Mouse (Mus musculus) retina, embryonic 14.5 days (tissue): ENCODE measurements around the gene Dnaic2.

Experiments
- DNase-seq: peaks from one replicate; pipeline ENCODE4 v3.0.0-alpha.2; 2015; ENCODE audit warnings: low spot score

The Dnaic2 gene

DNA sequence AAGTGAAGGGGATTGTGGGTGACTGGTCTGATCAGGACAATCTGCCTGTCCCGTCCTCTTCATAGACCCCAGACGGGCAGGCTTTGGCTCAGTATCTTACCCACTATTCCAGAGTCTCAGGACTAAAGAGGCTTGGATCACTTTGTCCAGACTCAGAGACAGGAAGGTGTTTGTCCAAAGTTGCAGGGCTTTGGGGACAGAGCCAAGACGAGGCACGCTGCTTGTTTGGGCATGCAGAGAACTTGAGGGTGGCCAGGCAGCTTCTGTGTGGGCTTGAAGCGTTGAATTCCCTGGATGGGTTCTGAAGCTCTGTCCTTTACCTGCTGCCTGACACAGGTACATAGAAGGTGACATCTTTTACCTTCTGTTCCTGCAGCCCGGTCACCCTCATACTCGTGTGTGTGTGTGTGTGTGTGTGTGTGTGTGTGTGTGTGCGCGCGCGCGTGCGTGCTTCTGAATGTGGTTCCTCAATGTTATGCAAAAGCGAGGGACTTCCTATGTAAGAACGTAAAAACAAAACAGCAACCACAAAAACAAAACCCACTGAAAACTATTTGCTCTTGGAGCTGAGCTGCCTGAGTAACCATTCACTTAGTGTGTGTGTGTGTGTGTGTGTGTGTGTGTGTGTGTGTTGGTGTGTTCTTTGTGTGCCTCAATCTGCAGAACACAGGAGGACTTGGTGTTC is 24.8 kb upstream of the Dnaic2 start:
- DNase-seq = no peak

GRCm38 (mm10) chr11:114702996-114703361 is 24.2 kb upstream of the Dnaic2 start:
- no peak for DNase-seq

- DNase-seq = no peak
These were observed 22.9 kb upstream of the Dnaic2 start for GRCm38 (mm10) chr11:114704071-114704913.

DNA sequence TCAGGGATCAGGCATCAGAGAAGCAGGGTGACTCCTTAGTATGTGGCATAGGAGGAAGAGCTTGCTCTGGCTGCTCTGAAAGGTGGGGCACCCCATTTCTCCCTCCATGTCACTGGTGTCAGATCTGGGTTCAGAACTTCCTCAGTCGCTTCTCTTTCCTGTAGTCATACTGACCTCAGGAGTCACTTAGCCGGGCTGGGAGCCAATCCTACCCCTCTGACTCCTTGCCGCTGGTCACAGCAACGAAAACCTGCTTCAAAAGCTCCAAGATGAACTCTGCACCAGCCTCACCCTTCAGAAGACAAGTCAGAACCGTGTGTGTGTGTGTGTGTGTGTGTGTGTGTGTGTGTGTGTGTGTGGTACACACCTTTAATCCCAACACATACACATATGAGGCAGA is 20.9 kb upstream of the Dnaic2 start:
- DNase-seq = no peak

GRCm38 (mm10) chr11:114711393-114711792 is 15.8 kb upstream of the Dnaic2 start:
- DNase-seq = no peak

DNA sequence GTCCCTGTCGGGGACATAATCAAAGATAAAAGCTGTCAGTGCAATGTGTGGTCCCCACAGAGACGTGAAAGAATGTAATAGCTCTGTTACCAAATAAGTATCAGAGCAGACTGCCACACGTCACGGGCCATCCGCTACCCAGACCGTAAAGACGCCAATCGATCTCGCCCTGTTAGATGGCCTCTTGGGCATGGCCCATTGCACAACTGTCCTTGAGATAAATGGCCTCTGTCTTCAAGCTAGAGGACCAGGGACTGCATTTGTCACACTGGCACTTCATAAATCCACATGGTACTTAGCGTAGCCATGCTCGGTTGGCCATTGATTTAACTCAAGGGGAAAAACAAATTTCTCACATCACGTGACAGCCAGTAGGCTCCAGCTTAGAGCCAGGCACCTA is 15.3 kb upstream of the Dnaic2 start:
- DNase-seq = no peak

- no peak for DNase-seq
These were observed 12.7 kb upstream of the Dnaic2 start for GRCm38 (mm10) chr11:114714526-114714925.

DNA sequence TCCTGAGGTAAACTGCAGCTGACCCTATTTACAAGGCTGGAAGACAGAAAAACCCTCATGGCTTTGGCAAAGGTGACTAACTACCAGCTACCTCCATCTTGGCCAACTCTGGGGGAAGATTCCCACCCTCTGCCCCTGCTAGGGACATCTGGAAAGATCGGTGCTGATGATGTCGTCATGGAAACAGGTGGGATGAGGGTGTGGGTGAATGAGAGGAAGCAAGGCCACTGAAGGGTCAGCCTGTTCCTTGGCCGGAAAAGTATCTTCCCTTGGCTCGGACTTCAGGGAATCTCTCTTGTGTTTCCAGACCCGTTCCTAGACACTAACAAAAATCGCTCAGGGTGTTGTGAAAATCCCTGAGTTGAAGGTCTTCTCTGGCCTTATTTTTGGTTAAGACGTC is 11.7 kb upstream of the Dnaic2 start:
- DNase-seq = no peak

GRCm38 (mm10) chr11:114720535-114720934 is 6.7 kb upstream of the Dnaic2 start:
- no peak for DNase-seq

GRCm38 (mm10) chr11:114722438-114722837 is 4.8 kb upstream of the Dnaic2 start:
- DNase-seq = no peak

DNA sequence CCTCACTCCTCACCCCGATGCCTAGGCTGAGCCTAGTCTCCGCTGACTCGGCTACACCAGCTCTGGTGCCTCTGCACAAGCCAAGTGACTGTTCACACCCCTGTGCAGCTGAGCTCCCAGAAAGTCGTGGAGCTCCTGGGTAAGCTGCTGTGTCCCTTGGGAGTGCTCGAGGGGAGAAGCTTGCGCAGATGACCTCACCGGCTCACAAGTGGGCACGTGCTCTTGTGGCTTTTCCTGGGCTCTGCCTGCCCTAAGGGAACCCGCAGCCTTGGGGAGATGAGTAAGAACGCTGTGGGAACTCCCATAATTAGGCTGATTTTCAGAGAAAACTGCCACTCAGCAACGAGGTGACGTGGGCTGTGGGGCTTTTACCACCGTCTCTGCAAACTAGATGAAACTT is 4.2 kb upstream of the Dnaic2 start:
- no peak for DNase-seq

- no peak for DNase-seq
These were observed 2.2 kb upstream of the Dnaic2 start for GRCm38 (mm10) chr11:114724787-114725590.

- no peak for DNase-seq
These were observed 598 bp downstream of the Dnaic2 start for GRCm38 (mm10) chr11:114727826-114728186.

- no peak for DNase-seq
These were observed 1.1 kb downstream of the Dnaic2 start for GRCm38 (mm10) chr11:114728333-114728732.

GRCm38 (mm10) chr11:114729832-114730363 is 2.7 kb downstream of the Dnaic2 start:
- DNase-seq = peak; percentile 30

DNA sequence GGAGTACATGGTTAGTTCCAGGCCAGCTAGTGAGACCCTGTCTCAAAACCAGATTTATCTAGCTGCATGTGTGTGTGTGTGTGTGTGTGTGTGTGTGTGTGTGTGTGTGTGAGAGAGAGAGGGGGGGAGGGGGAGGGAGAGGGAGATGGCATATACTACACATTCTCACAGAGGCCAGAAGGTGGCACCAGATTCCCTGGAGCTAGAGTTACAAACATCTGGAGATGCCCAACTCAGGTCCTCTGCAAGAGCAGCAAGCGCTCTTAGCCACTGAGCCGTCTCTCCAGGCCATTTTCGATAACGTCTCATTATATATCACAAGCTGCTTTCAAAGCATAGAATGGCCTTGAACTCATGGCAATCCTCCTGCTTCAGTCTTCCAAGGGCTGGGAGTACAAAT is 4.5 kb downstream of the Dnaic2 start:
- no peak for DNase-seq

GRCm38 (mm10) chr11:114732890-114733289 is 5.7 kb downstream of the Dnaic2 start:
- no peak for DNase-seq

- DNase-seq = no peak
These were observed 8.9 kb downstream of the Dnaic2 start for GRCm38 (mm10) chr11:114736111-114736510.

GRCm38 (mm10) chr11:114736913-114737624 is 9.9 kb downstream of the Dnaic2 start:
- peak; percentile 86 for DNase-seq

DNA sequence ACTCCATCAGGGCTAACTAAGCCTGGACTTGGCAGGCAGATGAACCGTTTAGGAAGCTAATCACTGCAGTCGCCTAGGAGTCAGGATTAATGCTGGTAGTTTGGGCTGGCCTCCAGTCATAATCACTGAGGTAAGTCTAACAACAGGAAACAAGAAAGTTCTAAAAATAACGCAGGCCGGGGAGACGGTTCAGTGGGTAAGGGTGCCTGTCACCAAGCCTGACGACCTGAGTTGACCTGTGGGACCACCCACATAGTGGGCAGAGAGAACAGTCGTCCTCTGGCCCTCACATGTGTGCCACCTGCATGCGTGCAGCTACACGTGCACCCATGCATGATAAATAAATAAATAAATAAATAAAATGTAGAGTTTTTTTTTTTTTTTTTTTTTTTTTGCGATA is 13.4 kb downstream of the Dnaic2 start:
- peak; percentile 52 for DNase-seq

GRCm38 (mm10) chr11:114741451-114741850 is 14.2 kb downstream of the Dnaic2 start:
- peak; percentile 66 for DNase-seq

DNA sequence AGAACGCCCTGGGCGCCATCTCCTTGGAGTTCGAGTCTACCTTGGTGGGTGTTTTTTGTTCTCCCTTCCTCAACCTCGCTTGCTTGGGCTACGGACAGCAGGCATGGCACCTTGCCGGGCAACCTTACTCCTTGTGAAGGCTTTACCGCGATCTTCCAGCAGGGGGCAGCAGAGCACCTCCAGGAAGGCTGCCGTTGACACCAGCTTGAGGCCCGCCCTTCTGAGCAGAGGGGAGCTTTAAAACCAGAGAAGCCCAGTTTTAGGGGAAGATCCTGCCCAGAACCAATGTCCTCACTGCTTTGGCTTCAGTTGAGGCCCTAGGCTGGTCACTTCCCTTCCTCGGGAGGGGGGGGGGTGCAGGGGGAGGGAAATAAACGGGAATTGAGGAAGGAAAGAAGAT is 17.9 kb downstream of the Dnaic2 start:
- peak; percentile 96 for DNase-seq
